Mouse (Mus musculus) MEL (cell line): Measurements from ENCODE around the gene Gm43738. TPM values are rescaled to one million over a fixed set of nuclear protein-coding genes. Genes with fewer than 3 reads are reported as not detected.

ENCODE experiments used
- DNase-seq: peaks from one replicate; pipeline ENCODE4 v3.0.0; 2011; ENCODE audit warnings: low read depth, low spot score
- H3K27ac ChIP-seq: 2 replicates; pipeline ENCODE4 v1.5.1; 2012; ENCODE audit warnings: low read depth, mild to moderate bottlenecking, control low read depth, low read length, moderate library complexity; ENCODE audit not compliant: control insufficient read depth
- H3K27me3 ChIP-seq, 2 experiments: fragments of 150-350 bp in 1 of 2; sonication (generic) in 1 of 2; 2 replicates each; pipeline ENCODE4 v1.6.1; 2012; ENCODE audit warnings: low read length in 2 of 2, mild to moderate bottlenecking in 2 of 2, improper control_type of control experiment in 1 of 2, moderate library complexity in 1 of 2; ENCODE audit not compliant: insufficient read depth in 2 of 2, control insufficient read depth in 1 of 2
- H3K36me3 ChIP-seq, 2 experiments: 2 replicates each; pipeline ENCODE4 v1.6.1; 2012 to 2014; ENCODE audit warnings: low read length in 2 of 2, improper control_type of control experiment in 1 of 2, inconsistent platforms in 1 of 2, mild to moderate bottlenecking in 1 of 2; ENCODE audit not compliant: insufficient read depth in 2 of 2, control insufficient read depth in 1 of 2
- H3K4me1 ChIP-seq, 2 experiments: fragments of 150-350 bp in 1 of 2; sonication (generic) in 1 of 2; 2 replicates each; pipeline ENCODE4 v1.6.1; 2012; ENCODE audit warnings: low read length in 2 of 2, improper control_type of control experiment in 1 of 2, mild to moderate bottlenecking in 1 of 2; ENCODE audit not compliant: insufficient read depth in 2 of 2, control insufficient read depth in 1 of 2
- H3K4me3 ChIP-seq, 2 experiments: fragments of 150-350 bp in 1 of 2; sonication (generic) in 1 of 2; 2 replicates each; pipeline ENCODE4 v1.5.1; 2012; ENCODE audit warnings: low read depth in 2 of 2, low read length in 2 of 2, mild to moderate bottlenecking in 2 of 2, moderate library complexity in 2 of 2, control low read depth in 1 of 2, improper control_type of control experiment in 1 of 2; ENCODE audit not compliant: control insufficient read depth in 1 of 2, insufficient read depth in 1 of 2
- H3K79me2 ChIP-seq: 2 replicates; pipeline ENCODE4 v1.6.1; 2012; ENCODE audit warnings: mild to moderate bottlenecking, low read length, moderate library complexity; ENCODE audit not compliant: control insufficient read depth, poor library complexity, insufficient read depth
- H3K9ac ChIP-seq: 2 replicates; pipeline ENCODE4 v1.6.1; 2012; ENCODE audit warnings: low read depth, mild to moderate bottlenecking, control low read depth, low read length, moderate library complexity; ENCODE audit not compliant: control insufficient read depth, poor library complexity, severe bottlenecking
- H3K9me3 ChIP-seq: fragments of 150-350 bp; sonication (generic); replicated peaks from 2 replicates; pipeline ENCODE4 v1.6.1; 2012; ENCODE audit warnings: mild to moderate bottlenecking, low read length, improper control_type of control experiment, moderate library complexity; ENCODE audit not compliant: insufficient read depth
- BHLHE40 ChIP-seq: IDR thresholded peaks from 2 replicates; pipeline ENCODE4 v1.6.1; 2012; ENCODE audit warnings: low read depth, mild to moderate bottlenecking, inconsistent platforms, low read length, improper control_type of control experiment, borderline replicate concordance
- CHD1 ChIP-seq: IDR thresholded peaks from 2 replicates; pipeline ENCODE4 v1.6.1; 2012; ENCODE audit warnings: low read depth, mild to moderate bottlenecking, inconsistent platforms, low read length, improper control_type of control experiment
- CHD2 ChIP-seq: IDR thresholded peaks from 2 replicates; pipeline ENCODE4 v1.6.1; 2011; ENCODE audit warnings: low read length, improper control_type of control experiment
- CTCF ChIP-seq, 3 experiments: IDR thresholded peaks in 2 of 3; conservative IDR thresholded peaks in 1 of 3; 2 replicates each; pipeline ENCODE4 v1.5.1; 2011 to 2012; ENCODE audit warnings: low read length in 3 of 3, low read depth in 2 of 3, mild to moderate bottlenecking in 2 of 3, improper control_type of control experiment in 1 of 3, inconsistent platforms in 1 of 3, mixed read lengths in 1 of 3, moderate library complexity in 1 of 3; ENCODE audit not compliant: control insufficient read depth in 1 of 3, insufficient read depth in 1 of 3, poor library complexity in 1 of 3, severe bottlenecking in 1 of 3
- E2F4 ChIP-seq: IDR thresholded peaks from 2 replicates; pipeline ENCODE4 v1.6.1; 2011; ENCODE audit warnings: low read depth, low read length, improper control_type of control experiment, borderline replicate concordance
- ELF1 ChIP-seq: IDR thresholded peaks from 2 replicates; pipeline ENCODE4 v1.6.1; 2014; ENCODE audit warnings: low read depth, mild to moderate bottlenecking, inconsistent platforms, low read length, improper control_type of control experiment, moderate library complexity
- EP300 ChIP-seq, 2 experiments: IDR thresholded peaks; 2 replicates each; pipeline ENCODE4 v1.6.1; 2011; ENCODE audit warnings: improper control_type of control experiment in 2 of 2, low read length in 2 of 2, low read depth in 1 of 2, mild to moderate bottlenecking in 1 of 2
- ETS1 ChIP-seq: IDR thresholded peaks from 2 replicates; pipeline ENCODE4 v1.6.1; 2012; ENCODE audit warnings: low read depth, mild to moderate bottlenecking, inconsistent platforms, low read length, improper control_type of control experiment, moderate library complexity
- GABPA ChIP-seq: IDR thresholded peaks from 2 replicates; pipeline ENCODE4 v1.6.1; 2012; ENCODE audit warnings: low read depth, mild to moderate bottlenecking, inconsistent platforms, low read length, improper control_type of control experiment, moderate library complexity
- GATA1 ChIP-seq: IDR thresholded peaks from 2 replicates; pipeline ENCODE4 v1.6.1; 2011; ENCODE audit warnings: low read depth, low read length, improper control_type of control experiment
- HCFC1 ChIP-seq: IDR thresholded peaks from 2 replicates; pipeline ENCODE4 v1.6.1; 2012; ENCODE audit warnings: low read depth, mild to moderate bottlenecking, inconsistent platforms, low read length, improper control_type of control experiment, moderate library complexity
- JUND ChIP-seq: IDR thresholded peaks from 2 replicates; pipeline ENCODE4 v1.6.1; 2011; ENCODE audit warnings: low read depth, mild to moderate bottlenecking, improper control_type of control experiment, low read length
- KAT2A ChIP-seq: conservative IDR thresholded peaks from 2 replicates; pipeline ENCODE4 v1.6.1; 2012; ENCODE audit warnings: low read depth, low read length, improper control_type of control experiment, inconsistent platforms
- MAFK ChIP-seq: IDR thresholded peaks from 2 replicates; pipeline ENCODE4 v1.6.1; 2011; ENCODE audit warnings: low read depth, mild to moderate bottlenecking, low read length, improper control_type of control experiment, borderline replicate concordance
- MAX ChIP-seq: IDR thresholded peaks from 2 replicates; pipeline ENCODE4 v1.6.1; 2011; ENCODE audit warnings: low read length, improper control_type of control experiment
- MAZ ChIP-seq: IDR thresholded peaks from 2 replicates; pipeline ENCODE4 v1.6.1; 2012; ENCODE audit warnings: low read depth, mild to moderate bottlenecking, inconsistent platforms, low read length, improper control_type of control experiment
- MEF2A ChIP-seq: IDR thresholded peaks from 2 replicates; pipeline ENCODE4 v1.6.1; 2014; ENCODE audit warnings: low read depth, mild to moderate bottlenecking, inconsistent platforms, low read length, improper control_type of control experiment; ENCODE audit not compliant: poor library complexity, insufficient replicate concordance, severe bottlenecking; ENCODE audit errors: extremely low read depth
- MXI1 ChIP-seq: IDR thresholded peaks from 2 replicates; pipeline ENCODE4 v1.6.1; 2011; ENCODE audit warnings: mild to moderate bottlenecking, low read depth, low read length, improper control_type of control experiment
- MYB ChIP-seq: IDR thresholded peaks from 2 replicates; pipeline ENCODE4 v1.6.1; 2011; ENCODE audit warnings: mild to moderate bottlenecking, low read depth, low read length, improper control_type of control experiment
- NELFE ChIP-seq: IDR thresholded peaks from 2 replicates; pipeline ENCODE4 v1.6.1; 2011; ENCODE audit warnings: low read depth, low read length, improper control_type of control experiment
- NRF1 ChIP-seq: IDR thresholded peaks from 2 replicates; pipeline ENCODE4 v1.6.1; 2014; ENCODE audit warnings: low read depth, mild to moderate bottlenecking, inconsistent platforms, low read length, improper control_type of control experiment, moderate library complexity; ENCODE audit not compliant: poor library complexity, insufficient read depth, severe bottlenecking
- POLR2A ChIP-seq, 2 experiments: IDR thresholded peaks; 2 replicates each; pipeline ENCODE4 v1.6.1; 2011 to 2012; ENCODE audit warnings: low read length in 2 of 2, mild to moderate bottlenecking in 2 of 2, control low read depth in 1 of 2, improper control_type of control experiment in 1 of 2, low read depth in 1 of 2, moderate library complexity in 1 of 2; ENCODE audit not compliant: control insufficient read depth in 1 of 2, insufficient read depth in 1 of 2, poor library complexity in 1 of 2
- POLR2AphosphoS2 ChIP-seq: IDR thresholded peaks from 2 replicates; pipeline ENCODE4 v1.6.1; 2011; ENCODE audit warnings: low read length, improper control_type of control experiment
- POLR2AphosphoS5 ChIP-seq: IDR thresholded peaks from 2 replicates; pipeline ENCODE4 v1.6.1; 2012; ENCODE audit warnings: low read depth, borderline replicate concordance, mild to moderate bottlenecking, inconsistent platforms, low read length, moderate library complexity, mixed read lengths
- RAD21 ChIP-seq: IDR thresholded peaks from 2 replicates; pipeline ENCODE4 v1.6.1; 2011; ENCODE audit warnings: mild to moderate bottlenecking, low read depth, low read length, improper control_type of control experiment
- RCOR1 ChIP-seq: IDR thresholded peaks from 2 replicates; pipeline ENCODE4 v1.6.1; 2012; ENCODE audit warnings: low read depth, mild to moderate bottlenecking, inconsistent platforms, low read length, improper control_type of control experiment
- SIN3A ChIP-seq: IDR thresholded peaks from 2 replicates; pipeline ENCODE4 v1.6.1; 2012; ENCODE audit warnings: low read length, improper control_type of control experiment, inconsistent platforms
- SMC3 ChIP-seq: IDR thresholded peaks from 2 replicates; pipeline ENCODE4 v1.6.1; 2011; ENCODE audit warnings: low read depth, low read length, improper control_type of control experiment
- TAL1 ChIP-seq: IDR thresholded peaks from 2 replicates; pipeline ENCODE4 v1.6.1; 2012; ENCODE audit warnings: mild to moderate bottlenecking, inconsistent platforms, low read length, moderate library complexity, mixed read lengths
- TBP ChIP-seq: IDR thresholded peaks from 2 replicates; pipeline ENCODE4 v1.8.0; 2011; ENCODE audit warnings: low read depth, low read length, improper control_type of control experiment
- TCF12 ChIP-seq: IDR thresholded peaks from 2 replicates; pipeline ENCODE4 v1.6.1; 2014; ENCODE audit warnings: low read depth, mild to moderate bottlenecking, inconsistent platforms, low read length, improper control_type of control experiment, moderate library complexity
- UBTF ChIP-seq: IDR thresholded peaks from 2 replicates; pipeline ENCODE4 v1.6.1; 2012; ENCODE audit warnings: low read depth, mild to moderate bottlenecking, inconsistent platforms, low read length, improper control_type of control experiment, moderate library complexity, borderline replicate concordance; ENCODE audit not compliant: insufficient read depth
- USF1 ChIP-seq: IDR thresholded peaks from 2 replicates; pipeline ENCODE4 v1.6.1; 2014; ENCODE audit warnings: low read depth, mild to moderate bottlenecking, inconsistent platforms, low read length, improper control_type of control experiment, moderate library complexity
- USF2 ChIP-seq, 2 experiments: IDR thresholded peaks; 2 replicates each; pipeline ENCODE4 v1.6.1; 2011 to 2012; ENCODE audit warnings: improper control_type of control experiment in 2 of 2, low read length in 2 of 2, borderline replicate concordance in 1 of 2, inconsistent platforms in 1 of 2, low read depth in 1 of 2, mild to moderate bottlenecking in 1 of 2; ENCODE audit not compliant: insufficient read depth in 1 of 2
- ZC3H11A ChIP-seq: IDR thresholded peaks from 2 replicates; pipeline ENCODE4 v1.6.1; 2012; ENCODE audit warnings: low read depth, mild to moderate bottlenecking, inconsistent platforms, low read length, improper control_type of control experiment
- ZKSCAN1 ChIP-seq: IDR thresholded peaks from 2 replicates; pipeline ENCODE4 v1.6.1; 2012; ENCODE audit warnings: low read depth, mild to moderate bottlenecking, inconsistent platforms, low read length, improper control_type of control experiment, moderate library complexity
- ZMIZ1 ChIP-seq: IDR thresholded peaks from 2 replicates; pipeline ENCODE4 v1.6.1; 2012; ENCODE audit warnings: low read depth, mild to moderate bottlenecking, inconsistent platforms, low read length, improper control_type of control experiment, moderate library complexity
- ZNF384 ChIP-seq: IDR thresholded peaks from 2 replicates; pipeline ENCODE4 v1.6.1; 2012; ENCODE audit warnings: low read depth, mild to moderate bottlenecking, inconsistent platforms, low read length, improper control_type of control experiment
- polyA plus RNA-seq, 2 experiments: library from polyadenylated mRNA; stranded (reverse) in 1 of 2; unstranded in 1 of 2; fragments of >175 nt in 1 of 2; fragments of >200 nt in 1 of 2; gene quantifications; 2 replicates each; pipeline versions ENCODE4 v1.2.1 to v1.2.4; 2012; ENCODE audit warnings: low replicate concordance in 2 of 2, low read depth in 1 of 2; ENCODE audit not compliant: insufficient read length in 2 of 2, insufficient read depth in 1 of 2, missing spikeins in 1 of 2
- total RNA-seq: library from RNA; depleted of rRNA; stranded (reverse); fragments of 300-350 nt; gene quantifications from 2 replicates; pipeline ENCODE4 v1.2.3, GENCODE M21; 2012

Gm43738 gene
- total and polyA plus RNA-seq, 3 experiments: not detected

- peaks cover 10% of the 10 kb centered on the region for H3K79me2 ChIP-seq
- peak; percentile 88 for DNase-seq
- peak overlapping the region; percentile 63 for H3K9ac ChIP-seq
- peaks cover 0 to 28% of the 10 kb centered on the region in 2 experiments; a peak in 3 of 4 replicates for H3K36me3 ChIP-seq
- peaks cover 16 to 21% of the 10 kb centered on the region in 2 experiments for H3K4me1 ChIP-seq
- peak overlapping the region; percentile 38 to 51 for H3K4me3 ChIP-seq
- peak overlapping the region; percentile 71 for H3K27ac ChIP-seq
- no peaks in the 10 kb centered on the region for H3K27me3 ChIP-seq
- H3K9me3 ChIP-seq: no peaks in the 10 kb centered on the region
- TF ChIP-seq ZKSCAN1 (no peak), MAZ (no peak), MEF2A (no peak), RAD21 (no peak), NRF1 (no peak), ELF1 (no peak), MXI1 (no peak; the same call in 1 of the 2 replicates), JUND (no peak), ETS1 (peak; percentile 59), CTCF (IDR thresholded peaks at IDR 0.05 in 2 of 3, conservative IDR thresholded peaks at IDR 0.05 in 1 of 3; ENCODE audit: control insufficient read depth in 1 of 3, insufficient read depth in 1 of 3, low read depth in 2 of 3, low read length in 3 of 3, poor library complexity in 1 of 3, severe bottlenecking in 1 of 3) (no peak), CHD1 (0 out of 2 replicates have a peak, but pooled peaks have one; percentile 40), BHLHE40 (no peak), GABPA (no peak), RCOR1 (peak; percentile 32; the same call in 1 of the 2 replicates), E2F4 (no peak), POLR2A (IDR thresholded peaks at IDR 0.05; ENCODE audit: control insufficient read depth in 1 of 2, insufficient read depth in 1 of 2, low read depth in 1 of 2, low read length in 2 of 2, poor library complexity in 1 of 2) (no peak), USF2 (IDR thresholded peaks at IDR 0.05; ENCODE audit: borderline replicate concordance in 1 of 2, insufficient read depth in 1 of 2, low read depth in 1 of 2, low read length in 2 of 2) (no peak), EP300 (IDR thresholded peaks at IDR 0.05; ENCODE audit: low read depth in 1 of 2, low read length in 2 of 2) (peak; percentile 15 to 81; a peak in 2 of 4 replicates), SMC3 (no peak), USF1 (no peak), MYB (no peak), MAX (peak; percentile 57; the same call in 1 of the 2 replicates), TCF12 (0 out of 2 replicates have a peak, but pooled peaks have one; percentile 18), SIN3A (peak; percentile 69), GATA1 (peak; percentile 86), POLR2AphosphoS5 (no peak), TAL1 (no peak), ZNF384 (no peak), POLR2AphosphoS2 (peak; percentile 57; the same call in 1 of the 2 replicates), NELFE (peak; percentile 64), KAT2A (no peak), MAFK (no peak), ZC3H11A (no peak), CHD2 (no peak), UBTF (0 out of 2 replicates have a peak, but pooled peaks have one; percentile 4), TBP (peak; percentile 51; the same call in 1 of the 2 replicates), ZMIZ1 (peak; percentile 61), HCFC1 (peak; percentile 45; the same call in 1 of the 2 replicates)
Observed at GRCm38 (mm10) chr3:89103291-89103595, 2.3 kb upstream of the Gm43738 start.
